Mouse (Mus musculus) cortical plate, adult 2 months (tissue): ENCODE results near the gene Cngb1.

ENCODE experiments used
- CTCF ChIP-seq: fragments of 200-500 bp; IDR thresholded peaks from 2 replicates; pipeline ENCODE4 v1.5.1; 2011; ENCODE audit warnings: mild to moderate bottlenecking, control low read depth, low read length; ENCODE audit not compliant: insufficient read depth; ENCODE audit errors: extremely low read depth
- POLR2A ChIP-seq: fragments of 200-500 bp; IDR thresholded peaks from 2 replicates; pipeline ENCODE4 v1.6.1; 2011; ENCODE audit warnings: mild to moderate bottlenecking, low read length, control low read depth; ENCODE audit not compliant: insufficient read depth; ENCODE audit errors: extremely low read depth

- TF ChIP-seq CTCF = no peak
- no peak for TF ChIP-seq POLR2A
These were observed 8.3 kb upstream of the Cngb1 start for GRCm38 (mm10) chr8:95314707-95315106.
